Mouse (Mus musculus) spleen, postnatal 14 days (tissue): Measurements from ENCODE around the gene Them7.

ENCODE experiments used
- DNase-seq, 2 experiments: peaks; one replicate each; pipeline ENCODE4 v3.0.0; 2021 to 2022; ENCODE audit warnings: low spot score in 2 of 2

The Them7 gene

DNA sequence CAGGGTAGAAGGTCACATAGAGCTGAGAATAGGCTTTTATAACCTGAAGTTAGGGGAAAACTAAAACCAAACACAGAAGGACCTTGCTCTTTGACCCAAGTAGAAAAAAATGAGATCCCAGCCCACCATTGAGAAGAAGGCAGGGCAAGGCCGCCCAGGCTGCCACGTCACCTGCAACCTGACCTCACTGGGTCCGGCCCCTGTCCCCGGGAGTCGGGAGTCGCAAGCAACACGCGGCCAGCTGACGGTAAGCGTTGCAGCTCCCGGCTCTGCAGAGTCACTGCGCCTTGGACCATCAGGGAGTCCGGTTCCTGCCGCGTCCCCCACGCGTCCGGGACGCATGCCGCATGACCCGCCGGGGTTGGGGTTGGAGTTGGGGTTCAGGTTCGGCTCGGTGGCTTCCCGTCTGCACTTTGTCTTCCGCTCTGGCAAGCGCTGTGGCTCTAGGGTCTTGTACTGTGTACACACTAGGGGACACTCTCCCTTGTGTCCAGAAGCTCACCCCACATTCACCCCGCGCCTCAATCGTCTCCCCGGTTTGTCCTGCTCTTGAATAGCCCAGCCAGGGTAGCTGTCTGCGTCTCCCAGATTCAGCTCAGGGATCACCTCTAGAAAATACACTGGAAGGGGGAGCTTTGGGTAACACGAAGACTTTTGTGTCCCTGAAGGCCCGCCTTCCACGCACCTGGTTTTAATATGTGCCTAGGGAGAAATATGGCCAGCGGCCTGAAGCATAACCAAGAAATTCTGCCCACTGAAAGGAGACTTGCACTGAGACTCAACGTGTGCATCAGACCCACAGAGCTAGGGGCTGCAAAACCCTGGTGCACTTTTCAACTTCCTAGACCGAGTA is at the start of gene Them7:
TSS of gene Them7 (plus strand) at position 187 of the 853 bp plus-strand sequence.
- DNase-seq, result no peak

- DNase-seq, result no peak
These were observed 45.2 kb upstream of the Them7 start for GRCm38 (mm10) chr2:105178871-105179270.

- no peak for DNase-seq
These were observed 41.6 kb upstream of the Them7 start for GRCm38 (mm10) chr2:105182501-105182900.

DNA sequence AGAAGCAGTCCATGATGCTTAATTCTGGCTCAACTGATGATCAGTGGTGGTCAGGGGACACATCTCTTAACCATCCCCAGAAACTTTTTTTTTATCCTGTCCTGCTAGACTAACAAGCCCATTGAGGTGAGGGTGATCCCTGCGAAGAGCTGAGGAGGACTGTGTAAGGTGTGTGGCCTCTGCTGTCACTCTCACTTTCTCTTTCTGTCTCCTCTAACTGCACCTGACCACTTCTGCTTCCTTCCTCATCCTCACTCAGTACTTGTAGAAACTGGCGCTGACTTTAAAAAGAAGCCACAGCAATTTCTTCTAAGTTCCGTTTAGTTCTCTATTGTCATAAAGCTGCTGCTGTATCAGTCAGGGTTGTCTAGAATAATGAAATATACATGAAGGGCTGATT is 39.0 kb upstream of the Them7 start:
- no peak for DNase-seq

GRCm38 (mm10) chr2:105185768-105186529 is 38.2 kb upstream of the Them7 start:
- DNase-seq, result no peak

GRCm38 (mm10) chr2:105186591-105186990 is 37.5 kb upstream of the Them7 start:
- DNase-seq, result no peak

DNA sequence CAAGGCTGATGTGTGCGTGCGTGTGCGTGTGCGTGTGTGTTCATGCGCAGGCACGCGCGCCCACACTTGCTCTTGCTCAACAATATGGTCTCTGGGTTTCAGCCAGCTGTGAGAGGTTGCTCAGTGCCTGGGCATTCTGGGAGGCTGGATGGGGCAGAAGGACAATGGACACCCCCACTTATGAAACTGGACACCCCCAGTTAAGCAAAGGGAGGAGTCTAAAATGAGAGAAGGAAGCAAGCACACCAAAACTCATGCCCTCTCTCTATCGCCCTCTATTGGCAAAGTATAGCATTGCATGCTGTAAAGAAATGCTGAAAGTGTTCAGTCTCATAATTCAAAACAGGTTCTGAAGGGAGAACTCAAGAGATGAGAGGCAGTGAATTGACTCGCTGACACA is 35.9 kb upstream of the Them7 start:
- no peak for DNase-seq

DNA sequence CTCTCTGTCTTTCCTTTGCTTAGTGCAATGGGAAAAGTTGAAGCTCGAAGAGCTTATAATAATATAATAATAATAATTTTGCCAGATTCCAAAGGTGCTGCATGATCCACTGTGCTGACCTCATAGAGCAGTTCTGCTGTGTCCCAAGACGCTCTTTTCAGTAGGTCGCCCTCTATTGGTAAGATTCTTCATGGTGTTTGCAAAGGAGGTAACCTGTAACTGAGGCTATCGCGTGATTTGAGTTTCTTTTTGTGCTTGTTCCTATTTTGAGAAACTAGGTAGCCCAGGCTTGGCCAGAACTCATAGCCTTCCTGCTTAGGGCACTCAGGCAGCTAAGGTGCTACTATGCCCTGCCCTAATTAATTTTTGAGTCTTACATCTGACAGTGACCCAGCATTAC is 34.8 kb upstream of the Them7 start:
- DNase-seq, result no peak

- no peak for DNase-seq
These were observed 24.0 kb upstream of the Them7 start for GRCm38 (mm10) chr2:105200152-105200551.

GRCm38 (mm10) chr2:105206563-105207174 is 17.5 kb upstream of the Them7 start:
- no peak for DNase-seq

DNA sequence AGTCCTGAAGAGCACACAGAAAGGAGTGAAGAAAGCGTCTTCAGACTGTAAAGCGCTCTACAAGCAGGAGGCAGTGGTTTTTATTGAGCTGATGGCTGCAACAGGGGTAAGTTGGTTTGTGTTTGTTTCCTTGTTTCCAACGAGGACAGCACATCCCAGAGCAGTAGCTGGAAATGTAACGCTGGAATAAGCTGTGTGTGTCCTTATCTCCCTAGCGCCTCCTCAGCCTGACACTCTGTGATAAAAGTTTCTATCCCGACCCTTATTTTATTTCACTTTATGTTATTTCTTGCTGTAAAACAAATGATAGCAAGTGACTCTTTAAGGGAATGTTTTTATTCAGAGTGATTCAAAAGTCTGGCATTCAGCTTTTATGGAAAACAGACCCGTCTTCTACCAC is 11.3 kb upstream of the Them7 start:
- no peak for DNase-seq

DNA sequence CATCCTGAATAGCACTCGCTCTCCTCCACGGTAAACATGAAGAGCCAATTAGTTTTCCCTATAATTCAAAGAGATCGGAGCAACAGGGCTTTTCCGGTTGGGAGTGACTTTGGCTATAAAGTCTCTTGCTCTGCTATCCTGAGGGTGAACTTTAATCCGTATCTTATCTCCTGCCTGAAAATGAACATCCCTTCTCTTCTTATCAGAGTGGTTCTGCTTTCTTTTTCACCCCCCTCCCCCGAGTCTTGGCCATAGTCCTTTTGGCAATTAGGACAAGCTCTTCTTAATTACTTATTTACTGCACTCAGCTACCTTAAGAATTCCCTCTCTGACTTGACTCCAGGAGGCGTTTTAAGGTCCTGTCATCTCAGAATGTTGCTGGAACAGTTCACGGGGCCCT is 8.2 kb upstream of the Them7 start:
- no peak for DNase-seq

GRCm38 (mm10) chr2:105219229-105219628 is 4.9 kb upstream of the Them7 start:
- DNase-seq, result no peak

GRCm38 (mm10) chr2:105219664-105220063 is 4.5 kb upstream of the Them7 start:
- no peak for DNase-seq

DNA sequence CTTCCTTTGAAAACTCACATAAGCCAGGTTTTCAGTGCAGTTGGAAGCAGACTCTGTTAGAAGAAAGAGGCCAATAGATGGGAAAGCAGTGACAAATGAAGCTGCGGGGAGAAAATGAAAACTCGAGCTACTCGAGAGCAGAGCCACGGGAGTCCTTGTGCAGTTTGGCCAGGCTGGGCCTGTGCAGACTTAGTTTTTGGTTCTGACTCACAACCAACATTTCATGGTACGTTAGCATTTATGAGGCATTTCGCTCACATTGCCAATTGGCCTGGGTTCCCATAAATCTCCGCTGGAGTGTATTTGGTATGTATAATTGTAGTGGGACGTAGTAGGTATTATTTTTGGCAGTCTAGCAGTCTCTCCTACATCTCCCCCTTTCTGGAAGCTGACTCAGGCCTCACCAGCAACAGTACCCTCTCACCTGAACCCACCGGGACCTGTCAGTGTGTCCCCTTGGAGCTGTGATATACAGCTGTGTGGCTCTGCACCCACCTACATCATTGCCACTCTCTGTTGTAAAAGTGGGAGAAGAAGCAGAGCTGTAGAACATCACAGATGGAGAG is 3.3 kb upstream of the Them7 start:
- no peak for DNase-seq

GRCm38 (mm10) chr2:105223606-105224005 is 514 bp upstream of the Them7 start:
- no peak for DNase-seq

DNA sequence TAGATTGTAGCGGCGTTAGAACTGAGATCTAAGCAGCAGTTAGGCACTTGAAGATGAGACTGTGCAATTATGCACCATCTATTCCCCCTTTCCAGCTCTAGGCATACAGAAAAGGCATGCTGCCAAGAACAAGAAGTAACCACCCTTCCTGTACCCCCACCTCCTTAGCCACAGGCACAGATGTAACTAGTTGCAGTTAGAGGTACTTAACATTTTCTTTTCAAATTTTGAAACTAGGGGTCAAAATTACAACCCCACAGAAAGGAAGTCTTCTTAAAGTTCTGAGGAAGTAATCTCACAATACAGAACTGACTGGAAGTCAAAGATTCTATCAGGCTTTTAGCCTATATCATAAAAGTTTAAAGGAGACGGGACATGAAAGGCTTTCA is 861 bp downstream of the Them7 start:
- no peak for DNase-seq

DNA sequence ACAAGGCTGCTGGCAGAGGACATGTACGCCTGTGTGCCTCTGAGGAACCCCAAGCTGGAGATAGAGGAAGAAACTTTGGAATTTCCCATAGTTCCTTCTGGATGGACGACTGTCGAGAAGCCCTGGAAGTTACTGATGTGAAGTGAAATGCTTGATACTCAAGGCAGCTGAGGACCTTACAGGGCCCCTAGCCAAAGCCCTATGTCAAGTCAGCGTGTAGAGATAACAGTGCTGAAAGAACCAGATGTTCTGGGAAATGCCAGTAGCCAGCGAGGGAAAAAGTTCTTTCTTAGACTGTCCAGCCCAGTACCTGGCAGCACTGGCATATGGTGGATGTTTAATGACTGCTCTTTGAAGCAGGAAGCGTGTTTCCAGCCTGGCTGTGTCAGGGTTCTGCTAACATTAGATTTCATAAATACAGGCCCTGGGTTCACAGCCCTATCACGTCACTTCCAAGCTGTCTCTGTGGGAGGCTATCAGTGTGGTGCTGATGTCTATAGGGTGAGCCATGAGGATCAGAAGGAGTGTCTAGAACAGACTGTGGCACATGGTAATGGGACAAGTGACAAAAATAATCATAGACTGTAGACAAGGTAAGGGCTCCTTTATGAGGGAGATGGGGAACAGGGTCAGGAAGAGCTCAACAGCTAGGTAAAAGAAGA is 2.3 kb downstream of the Them7 start:
- DNase-seq, result no peak

DNA sequence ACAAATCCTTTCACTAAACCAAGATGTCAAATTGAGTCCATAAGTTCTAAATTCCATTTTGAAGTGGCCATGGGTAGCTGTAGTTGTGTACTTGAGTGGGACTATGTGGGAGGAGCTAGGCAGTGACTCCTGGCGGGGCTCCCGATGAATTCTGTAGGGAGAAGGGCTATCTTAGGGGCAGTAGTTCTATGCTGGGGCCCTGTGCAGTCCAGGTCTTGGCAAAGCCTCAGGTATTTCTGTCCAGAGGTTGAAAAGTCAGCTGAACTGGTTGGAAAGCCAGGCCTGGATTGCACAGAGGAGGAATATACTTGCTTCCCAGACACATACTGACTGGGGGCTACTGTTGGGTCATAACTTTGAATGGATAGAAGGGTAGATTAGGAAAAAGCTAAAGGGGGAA is 4.3 kb downstream of the Them7 start:
- no peak for DNase-seq

DNA sequence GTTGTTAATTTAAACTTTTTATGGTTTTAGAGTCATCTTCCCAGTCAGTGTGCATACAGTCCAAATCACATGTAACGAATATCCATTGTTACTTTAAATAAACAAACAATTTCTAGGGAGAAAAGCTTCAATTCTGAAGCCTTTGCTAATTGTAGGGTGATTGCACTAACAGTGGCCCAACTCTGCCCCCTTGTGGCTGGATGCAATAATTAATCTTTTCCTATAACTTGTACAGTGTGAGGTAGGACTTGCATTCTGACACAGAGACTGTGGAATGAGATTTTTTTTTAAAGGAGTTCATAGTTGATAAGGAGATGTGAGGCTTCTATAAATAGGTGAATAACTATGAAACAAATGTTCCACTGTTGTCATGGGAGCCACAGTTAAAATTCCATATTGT is 6.2 kb downstream of the Them7 start:
- DNase-seq, result peak in 1 of 2 experiments; percentile 19

- no peak for DNase-seq
These were observed 8.3 kb downstream of the Them7 start for GRCm38 (mm10) chr2:105232386-105232785.

DNA sequence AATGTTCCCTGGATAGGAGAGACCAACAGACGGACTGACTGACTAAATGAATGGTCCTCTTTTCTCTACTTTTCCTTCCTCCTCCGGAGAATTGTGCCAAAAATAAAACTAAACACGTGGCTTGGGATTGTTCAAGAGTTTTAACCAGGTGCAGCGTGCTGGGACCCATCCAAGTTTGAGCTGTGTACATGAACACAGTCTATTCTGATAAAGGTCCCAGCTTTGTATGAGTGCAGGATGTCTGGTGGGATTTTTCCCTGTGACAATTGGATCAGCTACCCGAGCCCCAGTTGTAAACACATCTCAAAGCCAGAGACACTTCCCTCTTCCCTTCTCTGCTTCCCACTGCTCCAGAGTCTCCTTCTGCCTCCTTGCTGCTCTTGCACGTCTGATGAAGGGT is 10.2 kb downstream of the Them7 start:
- no peak for DNase-seq
